Mouse (Mus musculus) spleen, adult 2 months (tissue): ENCODE results near the gene A930002H24Rik. TPM values are rescaled to one million over a fixed set of nuclear protein-coding genes. Genes with fewer than 3 reads are reported as not detected.

Experiments used
- DNase-seq, 2 experiments: peaks; one replicate each; pipeline versions ENCODE4 v3.0.0 to v3.0.0-alpha.2; 2012 to 2021; ENCODE audit warnings: low spot score in 2 of 2, low read depth in 1 of 2
- H3K27ac ChIP-seq: fragments of 200-500 bp; 2 replicates; pipeline ENCODE4 v1.5.1; 2012; ENCODE audit warnings: low read length, inconsistent platforms; ENCODE audit not compliant: insufficient read depth
- H3K27me3 ChIP-seq: fragments of 200-500 bp; 2 replicates; pipeline ENCODE4 v1.6.1; 2012; ENCODE audit warnings: mild to moderate bottlenecking, moderate library complexity, low read length, inconsistent platforms; ENCODE audit not compliant: control insufficient read depth, insufficient read depth
- H3K36me3 ChIP-seq: fragments of 200-500 bp; 2 replicates; pipeline ENCODE4 v1.6.1; 2012; ENCODE audit warnings: mild to moderate bottlenecking, low read length, inconsistent platforms; ENCODE audit not compliant: control insufficient read depth, insufficient read depth
- H3K4me1 ChIP-seq: fragments of 200-500 bp; 2 replicates; pipeline ENCODE4 v1.6.1; 2011; ENCODE audit warnings: inconsistent platforms; ENCODE audit not compliant: control insufficient read depth, insufficient read depth, insufficient read length
- H3K4me3 ChIP-seq: fragments of 200-500 bp; 2 replicates; pipeline ENCODE4 v1.5.1; 2011; ENCODE audit warnings: mild to moderate bottlenecking, inconsistent platforms; ENCODE audit not compliant: insufficient read depth, insufficient read length; ENCODE audit errors: extremely low read depth
- CTCF ChIP-seq: fragments of 200-500 bp; IDR thresholded peaks from 2 replicates; pipeline ENCODE4 v1.5.1; 2011; ENCODE audit warnings: mild to moderate bottlenecking, inconsistent platforms; ENCODE audit not compliant: insufficient read depth, insufficient read length, insufficient replicate concordance; ENCODE audit errors: extremely low read depth
- POLR2A ChIP-seq: fragments of 200-500 bp; IDR thresholded peaks from 2 replicates; pipeline ENCODE4 v1.6.1; 2011; ENCODE audit warnings: low read depth, low read length, inconsistent platforms
- WGBS: fragments of 180-500 bp; shearing (Covaris S2); methylation state at CpG from one replicate; pipeline ENCODE4 v1.1.7; 2018; 5-methylcytosine and 5-hydroxymethylcytosine counted together
- polyA plus RNA-seq: library from polyadenylated mRNA; depleted of rRNA; stranded (reverse); fragments of >200 nt; gene quantifications from 2 replicates; pipeline ENCODE4 v1.2.3, GENCODE M21; 2012

Gene A930002H24Rik
- polyA plus RNA-seq, 1 experiment = 0.43 TPM

GRCm38 (mm10) chr17:63878889-63879288 lies 15.3 kb upstream of the A930002H24Rik start:
- no peaks in the 10 kb centered on the region for H3K4me1 ChIP-seq
- no peak for DNase-seq
- TF ChIP-seq CTCF = no peak
- TF ChIP-seq POLR2A = no peak
- no peak overlapping the region for H3K4me3 ChIP-seq
- WGBS = 92% methylated on average over 4 of the region's 4 CpGs
- no peaks in the 10 kb centered on the region for H3K27me3 ChIP-seq
- no peak overlapping the region for H3K27ac ChIP-seq
- no peaks in the 10 kb centered on the region for H3K36me3 ChIP-seq

GRCm38 (mm10) chr17:63871773-63872172 lies 8.2 kb upstream of the A930002H24Rik start:
- H3K4me3 ChIP-seq = no peak overlapping the region
- WGBS = 79% methylated on average over 7 of the region's 7 CpGs
- no peak for DNase-seq
- H3K27ac ChIP-seq = no peak overlapping the region
- H3K36me3 ChIP-seq = no peaks in the 10 kb centered on the region
- no peaks in the 10 kb centered on the region for H3K4me1 ChIP-seq
- TF ChIP-seq POLR2A (no peak), CTCF (no peak)
- H3K27me3 ChIP-seq = no peaks in the 10 kb centered on the region

DNA sequence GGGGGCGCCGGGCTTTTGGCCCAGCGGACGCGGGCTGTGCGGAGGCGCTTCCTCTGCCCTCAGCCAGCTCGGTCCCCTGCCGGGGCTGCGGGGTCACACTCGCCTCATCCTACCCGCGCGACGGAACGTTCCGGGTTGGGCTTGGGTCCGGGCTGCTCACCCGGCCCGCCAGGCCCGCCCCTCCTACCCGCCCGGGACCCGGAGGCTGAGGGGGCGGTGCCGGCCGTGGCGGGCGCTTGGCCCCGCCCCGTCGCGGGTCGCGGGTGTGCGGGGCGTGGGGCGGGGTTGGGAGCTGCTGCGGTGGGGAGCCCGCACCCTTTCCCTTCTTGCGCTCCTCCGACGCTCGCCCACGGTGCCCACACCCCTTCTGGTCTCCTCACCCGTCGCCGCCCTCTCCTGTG lies 580 bp upstream of the A930002H24Rik start:
- no peaks in the 10 kb centered on the region for H3K36me3 ChIP-seq
- no peak for DNase-seq
- peak overlapping the region; percentile 57 for H3K4me3 ChIP-seq
- peaks cover 13% of the 10 kb centered on the region for H3K27me3 ChIP-seq
- WGBS = under 1% methylated on average over 37 of the region's 48 CpGs
- 0 out of 2 replicates have a peak overlapping the region, but pooled peaks have one; percentile 18 for H3K27ac ChIP-seq
- TF ChIP-seq CTCF (no peak), POLR2A (no peak)
- peaks cover 8% of the 10 kb centered on the region for H3K4me1 ChIP-seq

- H3K27ac ChIP-seq = peak within 1 kb of the TSS; percentile 18; the same call in 1 of the 2 replicates
- peaks cover 14% of the 10 kb centered on the region for H3K27me3 ChIP-seq
- H3K4me3 ChIP-seq = peak within 1 kb of the TSS; percentile 57
- peaks cover 8% of the 10 kb centered on the region for H3K4me1 ChIP-seq
- TF ChIP-seq CTCF (no peak), POLR2A (no peak)
- DNase-seq = no peak
- H3K36me3 ChIP-seq = no peaks in the 10 kb centered on the region
- 3% methylated on average over 41 of the region's 41 CpGs for WGBS
These were observed 470 bp downstream of the A930002H24Rik start, which contains the start of gene Fer for GRCm38 (mm10) chr17:63863012-63863630. Fer (plus strand) TSS chr17:63863062.

DNA sequence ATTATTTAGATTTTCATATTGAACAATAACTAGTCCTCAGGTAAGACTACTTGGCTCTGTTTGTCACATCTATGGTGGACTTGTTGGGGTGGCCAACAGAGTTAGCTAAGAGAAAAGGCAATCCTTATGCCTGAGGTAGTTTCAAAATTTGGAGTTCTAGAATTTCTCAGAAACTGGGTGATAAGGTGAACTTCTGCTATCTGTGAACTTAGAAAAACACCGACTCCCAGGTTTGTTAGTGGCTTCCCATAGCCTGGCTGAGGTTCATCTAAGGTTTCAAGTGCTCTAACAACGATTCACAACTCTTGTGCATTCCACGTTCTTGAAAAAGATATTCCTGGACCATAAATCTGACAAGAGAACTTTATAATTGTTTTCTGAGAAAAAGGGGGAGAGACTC lies 1.2 kb downstream of the A930002H24Rik start:
- H3K4me3 ChIP-seq = no peak overlapping the region
- H3K27ac ChIP-seq = no peak overlapping the region
- TF ChIP-seq POLR2A (no peak), CTCF (no peak)
- no peaks in the 10 kb centered on the region for H3K36me3 ChIP-seq
- 49% methylated on average over 3 of the region's 3 CpGs for WGBS
- H3K4me1 ChIP-seq = peaks cover 8% of the 10 kb centered on the region
- peaks cover 14% of the 10 kb centered on the region for H3K27me3 ChIP-seq
- no peak for DNase-seq

GRCm38 (mm10) chr17:63860988-63861387 lies 2.6 kb downstream of the A930002H24Rik start:
- TF ChIP-seq CTCF (no peak), POLR2A (no peak)

GRCm38 (mm10) chr17:63857023-63857544 lies 6.5 kb downstream of the A930002H24Rik start:
- WGBS = 25% methylated on average over 7 of the region's 7 CpGs
- no peak for TF ChIP-seq POLR2A
- no peak for TF ChIP-seq CTCF
- no peak overlapping the region for H3K27ac ChIP-seq
- no peak for DNase-seq
- H3K4me1 ChIP-seq = no peaks in the 10 kb centered on the region
- no peak overlapping the region for H3K4me3 ChIP-seq
- no peaks in the 10 kb centered on the region for H3K36me3 ChIP-seq
- peaks cover 3% of the 10 kb centered on the region for H3K27me3 ChIP-seq

More at GRCm38 (mm10) chr17:63860988-63861387, 2.6 kb downstream of the A930002H24Rik start:
- no peak for DNase-seq
- no peak overlapping the region for H3K27ac ChIP-seq
- no peak overlapping the region for H3K4me3 ChIP-seq
- WGBS = 78% methylated on average over 4 of the region's 4 CpGs
- H3K27me3 ChIP-seq = peaks cover 14% of the 10 kb centered on the region
- peaks cover 8% of the 10 kb centered on the region for H3K4me1 ChIP-seq
- H3K36me3 ChIP-seq = no peaks in the 10 kb centered on the region
